Mouse (Mus musculus): ENCODE measurements around the gene Tssc4. TPM values are rescaled to one million over a fixed set of nuclear protein-coding genes. Genes with fewer than 3 reads are reported as not detected.

The Tssc4 gene
- total RNA-seq, 2 experiments from 2014 or later: 14.0 to 17.7 TPM

DNA sequence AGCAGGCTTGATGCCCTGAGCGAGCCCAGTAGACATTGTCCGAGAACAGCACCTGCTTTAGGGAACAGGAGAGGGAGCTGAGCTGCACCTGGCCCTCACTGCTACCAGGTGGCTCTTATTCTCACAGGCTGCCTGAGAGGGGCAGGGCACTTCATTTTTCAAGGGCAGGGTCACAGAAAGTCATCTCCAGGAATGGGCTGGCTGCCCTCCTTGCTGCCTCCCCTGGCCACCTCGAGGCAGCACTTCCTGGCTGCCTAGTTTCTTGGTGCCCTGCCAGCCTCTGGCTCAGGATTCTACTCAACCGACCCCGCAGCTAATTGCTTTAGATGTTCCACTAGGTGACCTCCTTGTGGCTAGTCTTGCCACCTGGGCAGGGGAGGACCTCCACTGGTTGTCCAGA lies 39.2 kb downstream of the Tssc4 start:
- no peak for ATAC-seq (ENCODE audit: poor library complexity, severe bottlenecking)

DNA sequence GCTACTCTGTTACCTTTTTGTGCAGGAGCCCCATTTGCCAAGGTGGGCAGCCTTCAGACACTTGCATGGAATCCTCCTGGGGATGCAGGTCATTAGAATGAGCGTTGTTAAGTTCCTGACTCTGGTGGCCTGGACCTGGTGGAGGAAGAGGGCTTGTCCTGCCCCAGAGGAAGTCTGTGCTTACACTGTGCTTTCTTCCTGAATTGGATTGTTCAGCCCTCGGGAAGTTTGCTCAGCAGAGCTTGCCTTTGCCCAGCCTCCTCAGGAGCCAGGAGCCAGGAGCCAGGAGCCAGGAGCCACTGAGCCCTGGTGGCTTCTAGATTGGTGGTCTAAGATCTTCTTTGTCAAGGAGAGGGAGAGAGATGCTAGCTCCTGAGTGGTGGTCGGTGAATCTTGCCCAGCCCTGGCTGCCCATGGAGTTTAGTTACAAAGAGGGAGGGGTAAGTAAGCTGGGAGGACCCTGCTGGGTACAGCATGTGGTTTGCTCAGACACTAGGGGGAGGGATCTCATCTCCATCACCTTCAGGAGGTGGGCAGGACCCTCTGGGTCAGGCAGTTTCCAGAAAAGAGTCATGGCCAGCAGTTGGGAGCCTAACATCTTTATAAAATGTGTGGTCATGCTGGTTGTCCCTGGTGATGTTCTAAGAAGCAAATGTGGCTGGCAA lies 40.1 kb downstream of the Tssc4 start:
- ATAC-seq (ENCODE audit: poor library complexity, severe bottlenecking): no peak

GRCm38 (mm10) chr7:143109696-143110095 lies 40.6 kb downstream of the Tssc4 start:
- no peak for ATAC-seq (ENCODE audit: poor library complexity, severe bottlenecking)

DNA sequence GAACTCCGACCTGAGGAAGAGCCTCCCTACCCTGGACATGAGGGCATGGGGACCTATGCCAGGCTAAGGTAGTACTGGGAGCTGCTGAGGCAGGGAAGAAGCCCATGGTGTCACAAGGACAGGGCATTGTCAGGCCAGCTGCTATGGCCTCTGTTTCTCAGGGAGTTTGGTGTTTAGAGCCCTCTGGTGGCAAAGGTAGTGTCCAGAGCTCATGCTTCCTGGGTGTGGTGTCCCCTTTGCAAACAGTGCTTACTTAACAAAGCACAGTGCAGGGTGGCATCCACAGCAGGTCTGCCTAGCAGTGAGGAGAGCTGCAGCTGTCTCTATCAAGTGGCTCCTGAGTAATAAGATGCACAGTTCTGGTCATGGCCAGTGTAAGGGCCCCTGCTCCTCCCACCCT lies 41.8 kb downstream of the Tssc4 start:
- ATAC-seq (ENCODE audit: poor library complexity, severe bottlenecking): no peak

- no peak for ATAC-seq (ENCODE audit: poor library complexity, severe bottlenecking)
Observed at GRCm38 (mm10) chr7:143111719-143112118, 42.7 kb downstream of the Tssc4 start.

GRCm38 (mm10) chr7:143112395-143112794 lies 43.3 kb downstream of the Tssc4 start:
- ATAC-seq (ENCODE audit: poor library complexity, severe bottlenecking): no peak

- no peak for ATAC-seq (ENCODE audit: poor library complexity, severe bottlenecking)
Observed at GRCm38 (mm10) chr7:143114773-143115172, 45.7 kb downstream of the Tssc4 start.

DNA sequence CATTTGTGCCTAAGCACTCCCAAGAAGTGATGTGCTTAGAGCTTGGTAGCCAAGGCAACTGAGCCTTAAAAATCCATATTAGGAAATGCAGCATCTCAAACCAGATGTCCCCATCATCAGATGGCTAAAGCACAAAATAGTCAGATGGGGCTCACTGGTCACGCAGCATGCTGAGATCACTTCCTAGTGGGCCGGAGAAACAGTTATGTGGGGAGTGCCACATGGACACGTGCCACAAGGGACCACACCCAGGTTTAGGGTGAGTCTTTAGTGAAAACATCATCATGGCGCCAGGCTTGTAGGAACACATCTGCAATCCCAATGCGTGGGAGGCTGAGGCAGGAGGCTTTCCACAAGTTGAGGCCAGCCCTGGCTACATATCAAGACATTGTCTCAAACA lies 47.5 kb downstream of the Tssc4 start:
- ATAC-seq (ENCODE audit: poor library complexity, severe bottlenecking): no peak

- peak; percentile 34 for ATAC-seq (ENCODE audit: poor library complexity, severe bottlenecking)
Observed at GRCm38 (mm10) chr7:143119407-143119806, 50.4 kb downstream of the Tssc4 start.

GRCm38 (mm10) chr7:143119826-143120225 lies 50.8 kb downstream of the Tssc4 start:
- peak; percentile 13 for ATAC-seq (ENCODE audit: poor library complexity, severe bottlenecking)

Other genes starting within 250 kb of the Tssc4 start
- gene Th, start 138.1 kb upstream of the Tssc4 start, total RNA-seq (2015): not detected in 2 replicates
- gene Th, start 138.1 kb upstream of the Tssc4 start, total RNA-seq (2017): not detected in 2 replicates
- 0.96 and 1.1 TPM in 2 replicates for gene Ascl2, start 100.0 kb upstream of the Tssc4 start, total RNA-seq (2015)
- 0.40 and 2.9 TPM in 2 replicates for gene Ascl2, start 100.0 kb upstream of the Tssc4 start, total RNA-seq (2017)
- 60.9 and 70.4 TPM in 2 replicates for gene Tspan32, start 64.2 kb upstream of the Tssc4 start, total RNA-seq (2015)
- 45.6 and 47.0 TPM in 2 replicates for gene Tspan32, start 64.2 kb upstream of the Tssc4 start, total RNA-seq (2017)
- 17.2 and 20.3 TPM in 2 replicates for gene Cd81, start 16.5 kb upstream of the Tssc4 start, total RNA-seq (2015)
- gene Cd81, start 16.5 kb upstream of the Tssc4 start, total RNA-seq (2017): 22.5 and 25.3 TPM in 2 replicates
- gene Trpm5, start 25.4 kb downstream of the Tssc4 start, total RNA-seq (2015): not detected in 2 replicates
- not detected in 2 replicates for gene Trpm5, start 25.4 kb downstream of the Tssc4 start, total RNA-seq (2017)
- not detected in 2 replicates for gene Kcnq1, start 37.1 kb downstream of the Tssc4 start, total RNA-seq (2015)
- not detected in 2 replicates for gene Kcnq1, start 37.1 kb downstream of the Tssc4 start, total RNA-seq (2017)